Mouse (Mus musculus) cortical plate, adult 2 months (tissue): ENCODE results near the gene Cfap97d1. TPM values are rescaled to one million over a fixed set of nuclear protein-coding genes. Genes with fewer than 3 reads are reported as not detected.

ENCODE experiments used
- H3K27ac ChIP-seq: fragments of 200-500 bp; 2 replicates; pipeline ENCODE4 v1.5.1; 2012; ENCODE audit warnings: low read length, control low read depth, inconsistent platforms; ENCODE audit not compliant: insufficient read depth
- H3K4me1 ChIP-seq: fragments of 200-500 bp; 2 replicates; pipeline ENCODE4 v1.6.1; 2011; ENCODE audit warnings: low read length; ENCODE audit not compliant: control insufficient read depth, insufficient read depth
- H3K4me3 ChIP-seq: fragments of 200-500 bp; 2 replicates; pipeline ENCODE4 v1.5.1; 2011; ENCODE audit warnings: mild to moderate bottlenecking, low read length, control low read depth; ENCODE audit not compliant: insufficient read depth
- CTCF ChIP-seq: fragments of 200-500 bp; IDR thresholded peaks from 2 replicates; pipeline ENCODE4 v1.5.1; 2011; ENCODE audit warnings: mild to moderate bottlenecking, control low read depth, low read length; ENCODE audit not compliant: insufficient read depth; ENCODE audit errors: extremely low read depth
- POLR2A ChIP-seq: fragments of 200-500 bp; IDR thresholded peaks from 2 replicates; pipeline ENCODE4 v1.6.1; 2011; ENCODE audit warnings: mild to moderate bottlenecking, low read length, control low read depth; ENCODE audit not compliant: insufficient read depth; ENCODE audit errors: extremely low read depth
- polyA plus RNA-seq: library from polyadenylated mRNA; depleted of rRNA; stranded (reverse); fragments of >200 nt; gene quantifications from 2 replicates; pipeline ENCODE4 v1.2.3, GENCODE M21; 2012; rRNA removed

The Cfap97d1 gene
- polyA plus RNA-seq, result not detected in 2 replicates

GRCm38 (mm10) chr11:101984054-101985025 is at the start of gene Cfap97d1:
Cfap97d1 (plus strand) TSS chr11:101984279.
- Histone ChIP-seq H3K4me1 (peaks cover 8% of the 10 kb centered on the region; the same call in 1 of the 2 replicates), H3K4me3 (peak within 1 kb of the TSS; percentile 55), H3K27ac (peak within 1 kb of the TSS; percentile 87)
- TF ChIP-seq POLR2A, result peak; percentile 73; the same call in 1 of the 2 replicates
- no peak for TF ChIP-seq CTCF

GRCm38 (mm10) chr11:101935743-101936142 is 48.3 kb upstream of the Cfap97d1 start:
- Histone ChIP-seq H3K4me1 (no peaks in the 10 kb centered on the region), H3K27ac (no peak overlapping the region), H3K4me3 (no peak overlapping the region)
- TF ChIP-seq CTCF (no peak), POLR2A (no peak)

GRCm38 (mm10) chr11:101936421-101936820 is 47.7 kb upstream of the Cfap97d1 start:
- Histone ChIP-seq H3K4me1 (no peaks in the 10 kb centered on the region), H3K4me3 (no peak overlapping the region), H3K27ac (no peak overlapping the region)
- TF ChIP-seq CTCF (no peak), POLR2A (no peak)

- no peak for TF ChIP-seq POLR2A
- no peak for TF ChIP-seq CTCF
- Histone ChIP-seq H3K4me3 (peak overlapping the region; percentile 33; the same call in 1 of the 2 replicates), H3K4me1 (no peaks in the 10 kb centered on the region), H3K27ac (no peak overlapping the region)
Observed at GRCm38 (mm10) chr11:101937108-101937507, 47.0 kb upstream of the Cfap97d1 start.

GRCm38 (mm10) chr11:101943055-101943454 is 41.0 kb upstream of the Cfap97d1 start:
- no peaks in the 10 kb centered on the region for H3K4me1 ChIP-seq
- H3K4me3 ChIP-seq, result no peak overlapping the region
- TF ChIP-seq POLR2A, result no peak
- no peak for TF ChIP-seq CTCF
- no peak overlapping the region for H3K27ac ChIP-seq

GRCm38 (mm10) chr11:101946525-101946924 is 37.6 kb upstream of the Cfap97d1 start:
- H3K4me1 ChIP-seq, result no peaks in the 10 kb centered on the region
- TF ChIP-seq POLR2A (no peak), CTCF (no peak)
- no peak overlapping the region for H3K27ac ChIP-seq
- no peak overlapping the region for H3K4me3 ChIP-seq

- TF ChIP-seq CTCF (no peak), POLR2A (no peak)
- Histone ChIP-seq H3K4me1 (no peaks in the 10 kb centered on the region), H3K27ac (no peak overlapping the region), H3K4me3 (no peak overlapping the region)
Observed at GRCm38 (mm10) chr11:101950021-101950420, 34.1 kb upstream of the Cfap97d1 start.

- Histone ChIP-seq H3K27ac (no peak overlapping the region), H3K4me3 (no peak overlapping the region), H3K4me1 (no peaks in the 10 kb centered on the region)
- no peak for TF ChIP-seq POLR2A
- TF ChIP-seq CTCF, result no peak
Observed at GRCm38 (mm10) chr11:101952541-101953341, 31.3 kb upstream of the Cfap97d1 start.

- Histone ChIP-seq H3K4me3 (no peak overlapping the region), H3K27ac (no peak overlapping the region), H3K4me1 (no peaks in the 10 kb centered on the region)
- TF ChIP-seq POLR2A (no peak), CTCF (no peak)
Observed at GRCm38 (mm10) chr11:101953441-101953840, 30.6 kb upstream of the Cfap97d1 start.

- Histone ChIP-seq H3K4me1 (no peaks in the 10 kb centered on the region), H3K4me3 (no peak overlapping the region), H3K27ac (no peak overlapping the region)
- TF ChIP-seq POLR2A (no peak), CTCF (no peak)
Observed at GRCm38 (mm10) chr11:101957476-101957875, 26.6 kb upstream of the Cfap97d1 start.
